ENCODE assay signal across 8 mouse cellular contexts in the genomic region with DNA sequence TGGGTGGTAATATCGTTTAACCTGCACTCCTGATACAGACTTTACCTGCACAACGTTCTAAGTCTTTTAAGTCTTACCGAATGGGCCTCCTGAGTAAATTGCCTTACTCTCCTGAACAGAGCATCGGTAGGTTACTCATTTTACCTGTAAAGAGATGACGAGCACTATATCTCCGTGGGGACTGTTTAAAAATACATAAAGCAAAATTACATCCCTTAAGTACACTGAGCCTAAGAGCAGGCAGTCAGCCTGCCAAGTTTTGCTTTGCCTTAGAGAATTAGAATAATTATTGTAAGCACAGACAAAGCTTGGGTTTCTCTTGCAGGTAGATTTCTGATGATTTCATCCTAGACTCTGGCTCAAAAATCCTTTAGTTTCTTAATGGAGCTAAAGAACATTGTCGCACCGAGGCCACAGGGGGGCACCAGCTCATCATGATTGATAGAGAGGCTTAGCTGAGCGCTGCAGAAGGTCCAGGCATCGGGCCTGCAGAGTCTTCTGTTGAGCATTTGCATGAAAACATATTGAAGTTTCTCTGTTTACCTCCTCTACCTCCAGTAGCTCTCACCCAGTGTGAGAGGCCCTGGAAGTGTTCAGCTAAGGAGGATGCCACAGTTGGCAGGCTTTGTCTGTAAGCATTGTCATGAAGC.
DNase-seq lines count a peak whose midpoint lies in the region; ATAC-seq and TF ChIP-seq lines count a peak whose summit lies in the region.

No protein-coding gene starts in this region.

- peak; percentile 76 for TF ChIP-seq CTCF in lung, postnatal 0 days (IDR thresholded peaks at IDR 0.05)

- WGBS in lung, postnatal 0 days: 45% methylated on average over 10 of the region's 10 CpGs

- H3K27me3 ChIP-seq in lung, postnatal 0 days (replicated peaks; ENCODE audit: insufficient read depth, low read length): no peaks in the 10 kb centered on the region

- H3K36me3 ChIP-seq in lung, postnatal 0 days (ENCODE audit: insufficient read depth, low read length): no peaks in the 10 kb centered on the region

- H3K9me3 ChIP-seq in lung, postnatal 0 days (ENCODE audit: low read length): no peaks in the 10 kb centered on the region

- ATAC-seq in lung, postnatal 0 days: peak; percentile 37; the same call in 1 of the 2 replicates

- TF ChIP-seq EP300 in lung, postnatal 0 days (IDR thresholded peaks at IDR 0.05): no peak

- H3K4me3 ChIP-seq in lung, postnatal 0 days (ENCODE audit: low read depth, low read length): no peak overlapping the region

- H3K27ac ChIP-seq in lung, postnatal 0 days (ENCODE audit: low read length): no peak overlapping the region

- DNase-seq in A20 (ENCODE audit: low read depth, low spot score) (peak; percentile 65), MEL-GATA-1-ER (ENCODE audit: extremely low read depth, low read depth) (peak; percentile 15)
- peak; percentile 81 to 86 for DNase-seq in cerebellum, postnatal 14 days
- DNase-seq in frontal cortex, postnatal 36 days (ENCODE audit: low spot score in 2 of 2): peak; percentile 65 to 67
- peak; percentile 84 to 85 for DNase-seq in kidney, postnatal 4 days
- peak; percentile 61 for DNase-seq in lung, postnatal 0 days (ENCODE audit: low spot score)
- DNase-seq in right cerebral cortex, postnatal 10 days (ENCODE audit: low spot score in 2 of 2): peak; percentile 76 to 90
- DNase-seq in c-Kit-positive CD71-positive TER-119-positive erythroid progenitor cells, embryonic 14.5 days (ENCODE audit: low spot score): no peak

- H3K4me2 ChIP-seq in lung, postnatal 0 days (replicated peaks; ENCODE audit: low read depth, low read length): no peak overlapping the region

- H3K9ac ChIP-seq in lung, postnatal 0 days (replicated peaks; ENCODE audit: low read depth): no peak overlapping the region

- H3K4me1 ChIP-seq in lung, postnatal 0 days (ENCODE audit: insufficient read depth, low read depth, low read length): no peaks in the 10 kb centered on the region
